15 mouse cellular contexts compared by ENCODE assay signal in the genomic region with DNA sequence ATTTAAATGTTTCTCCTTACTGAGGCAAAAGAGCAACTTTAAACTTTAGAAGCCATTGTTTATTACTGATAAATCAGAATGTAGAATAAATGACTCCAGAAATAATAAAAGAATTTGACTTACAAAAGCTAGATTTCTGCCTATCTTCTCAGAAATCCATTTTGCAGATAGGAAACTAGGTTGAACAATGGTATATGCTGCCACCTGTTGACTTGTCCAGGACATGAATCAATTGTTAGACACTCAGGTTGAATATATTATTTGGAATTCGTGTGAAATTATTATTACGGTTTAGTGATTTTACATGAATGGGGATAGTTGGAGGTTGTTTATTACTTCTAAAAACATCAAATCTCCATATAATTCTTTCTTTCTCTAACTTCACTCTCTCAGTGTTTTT. TPM values are rescaled to one million over a fixed set of nuclear protein-coding genes. Genes with fewer than 3 reads are reported as not detected.
DNase-seq lines count a peak whose midpoint lies in the region; ATAC-seq lines count a peak whose summit lies in the region.
"Had no signal": no experiment of that assay in that cellular context is flagged by ENCODE, and none has a peak within 500 bp of the region (broad histone marks: within the 10 kb centered on the region; RNA-seq: fewer than 3 reads in every experiment).

No protein-coding gene starts in this region.

- no peaks in the 10 kb centered on the region for H3K36me3 ChIP-seq in kidney, embryonic 14.5 days (ENCODE audit: control insufficient read depth, insufficient read depth, low read length)
- H3K36me3 ChIP-seq in neural tube, embryonic 15.5 days, result no peaks in the 10 kb centered on the region

- no peak overlapping the region for H3K4me3 ChIP-seq in kidney, embryonic 14.5 days (ENCODE audit: low read length)
- H3K4me3 ChIP-seq in neural tube, embryonic 15.5 days (replicated peaks), result no peak overlapping the region
- H3K4me3 ChIP-seq: megakaryocyte, embryonic 14.5 days had no signal

- no peaks in the 10 kb centered on the region for H3K4me1 ChIP-seq in kidney, embryonic 14.5 days (ENCODE audit: control insufficient read depth, insufficient read depth, low read length)
- H3K4me1 ChIP-seq in neural tube, embryonic 15.5 days, result no peaks in the 10 kb centered on the region
- H3K4me1 ChIP-seq: megakaryocyte, embryonic 14.5 days had no signal

- no peaks in the 10 kb centered on the region for H3K9me3 ChIP-seq in kidney, embryonic 14.5 days (ENCODE audit: control insufficient read depth, low read length)
- H3K9me3 ChIP-seq in neural tube, embryonic 15.5 days (replicated peaks), result no peaks in the 10 kb centered on the region
- H3K9me3 ChIP-seq: megakaryocyte, embryonic 14.5 days had no signal

- WGBS in kidney, embryonic 14.5 days, result 80% methylated on average over 2 of the region's 2 CpGs
- 81% methylated on average over 2 of the region's 2 CpGs for WGBS in neural tube, embryonic 15.5 days

- no peak for ATAC-seq in kidney, embryonic 14.5 days (ENCODE audit: low FRiP score, low TSS enrichment)
- no peak for ATAC-seq in neural tube, embryonic 15.5 days (ENCODE audit: low FRiP score)

- peak; percentile 4 for DNase-seq in adrenal gland, adult 2 months
- no peak for DNase-seq in adrenal gland, adult 8-10 months
- DNase-seq in kidney, postnatal 10 days, result peak; percentile 16
- peak; percentile 70 for DNase-seq in 3T3-L1 (ENCODE audit: low read depth, low spot score)
- peak; percentile 12 for DNase-seq in embryo, embryonic 11 days
- no peak for DNase-seq in thymus, postnatal 4 days
- DNase-seq: spleen, adult 18-20 months; thymus, postnatal 25 days had no signal

- no peak overlapping the region for H3K4me2 ChIP-seq in kidney, embryonic 14.5 days (replicated peaks; ENCODE audit: low read depth, low read length)
- no peak overlapping the region for H3K4me2 ChIP-seq in neural tube, embryonic 15.5 days
- H3K4me2 ChIP-seq: heart, embryonic 11.5 days had no signal

- no peak overlapping the region for H3K9ac ChIP-seq in kidney, embryonic 14.5 days (ENCODE audit: low read depth, low read length)
- no peak overlapping the region for H3K9ac ChIP-seq in neural tube, embryonic 15.5 days (replicated peaks)

- H3K27me3 ChIP-seq in kidney, embryonic 14.5 days (ENCODE audit: control insufficient read depth, insufficient read depth, low read length), result no peaks in the 10 kb centered on the region
- H3K27me3 ChIP-seq in neural tube, embryonic 15.5 days (replicated peaks), result no peaks in the 10 kb centered on the region; the same call in 1 of the 2 replicates
- H3K27me3 ChIP-seq: megakaryocyte, embryonic 14.5 days had no signal

- no peak overlapping the region for H3K27ac ChIP-seq in kidney, embryonic 14.5 days (ENCODE audit: low read depth, low read length)
- H3K27ac ChIP-seq in neural tube, embryonic 15.5 days (replicated peaks), result no peak overlapping the region

RNA-seq across cellular contexts. Expression of a gene that starts 19.0 kb away (rescaled TPM):
- total RNA-seq in adrenal gland, adult 2 months (2021), result 1 to 10 TPM; 6.9 to 9.6 TPM
- 0.18 and 0.35 TPM in 2 replicates for polyA plus RNA-seq in adrenal gland, adult 2 months (2012; rRNA removed)
- 10 to 100 TPM in 2 of 4 experiments, 1 to 10 TPM in 2; 8.5 to 12.9 (median 10.8) TPM for total RNA-seq in adrenal gland, adult 8-10 months (2022)
- 1.3 and 1.5 TPM in 2 replicates for polyA plus RNA-seq in kidney, embryonic 14.5 days (2014; fragmentation: Nextera tagmentation; extraction: Ambion mirVana)
- polyA plus RNA-seq in neural tube, embryonic 15.5 days (2015; fragmentation: Nextera tagmentation; extraction: Ambion mirVana), result 0.47 and 0.83 TPM in 2 replicates

RNA-seq across cellular contexts. Expression of a gene that starts 48.5 kb away (rescaled TPM):
- total RNA-seq in adrenal gland, adult 2 months (2021), result not detected
- not detected in 2 replicates for polyA plus RNA-seq in adrenal gland, adult 2 months (2012; rRNA removed)
- not detected for total RNA-seq in adrenal gland, adult 8-10 months (2022)
- 0.34 TPM in 1 of 2 replicates, not detected in the other for polyA plus RNA-seq in kidney, embryonic 14.5 days (2014; fragmentation: Nextera tagmentation; extraction: Ambion mirVana)
- polyA plus RNA-seq in neural tube, embryonic 15.5 days (2015; fragmentation: Nextera tagmentation; extraction: Ambion mirVana), result not detected in 2 replicates
- total RNA-seq: left cerebral cortex, postnatal 25 days had no signal
- polyA plus RNA-seq: forebrain, embryonic 16.5 days; neural tube, embryonic 14.5 days had no signal

Comparison
In these comparisons a context has a peak if more than half of its experiments do, and no peak if none do; other contexts are left out.
1. DNase-seq: peak in adrenal gland, adult 2 months (single experiment), kidney, postnatal 10 days (single experiment), 3T3-L1 (single experiment) and embryo, embryonic 11 days (single experiment); none in adrenal gland, adult 8-10 months (single experiment) and thymus, postnatal 4 days (single experiment).